Mouse (Mus musculus): ENCODE results near the gene Dlgap4. TPM values are rescaled to one million over a fixed set of nuclear protein-coding genes. Genes with fewer than 3 reads are reported as not detected.
A peak's percentile ranks its signal among the peaks of the same experiment; 100 is the strongest.

Dlgap4 gene
- total RNA-seq, 2 experiments from 2014 or later: 43.5 to 55.3 TPM

DNA sequence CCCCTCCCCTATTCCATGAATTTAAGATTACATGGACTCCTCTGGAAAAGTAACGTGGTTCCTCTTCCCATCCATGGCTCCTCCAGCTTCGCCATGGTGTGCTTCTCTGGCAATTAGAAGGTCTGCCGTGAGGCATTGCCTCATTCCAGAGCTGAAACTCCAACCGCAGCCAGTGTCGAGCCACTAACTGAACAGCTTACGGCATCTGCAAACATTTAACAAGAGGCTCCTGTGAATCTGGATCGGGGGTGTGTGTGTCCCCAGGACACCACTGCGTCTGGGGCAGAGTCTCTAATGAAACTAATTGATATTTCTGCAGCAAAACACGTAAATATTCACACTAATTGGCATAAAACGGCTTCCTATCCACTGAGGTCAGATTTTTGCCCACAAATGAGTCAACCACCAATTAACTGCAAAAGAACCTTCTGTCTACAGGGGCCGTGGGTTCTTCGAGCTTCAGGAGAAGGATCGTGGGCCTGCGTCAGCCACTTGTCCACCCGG is 18.5 kb upstream of the Dlgap4 start:
- intact Hi-C loops (cut with DNase I): no loop called here
- H3K27ac ChIP-seq: no peak overlapping the region
- TF ChIP-seq CTCF (IDR thresholded peaks at IDR 0.05): no peak
- no peak overlapping the region for H3K4me3 ChIP-seq
- no peak for DNase-seq

GRCm38 (mm10) chr2:156602581-156602980 is 10.9 kb upstream of the Dlgap4 start:
- Histone ChIP-seq H3K4me3 (no peak overlapping the region), H3K27ac (no peak overlapping the region)
- intact Hi-C loops (cut with DNase I): no loop called here
- no peak for DNase-seq
- no peak for TF ChIP-seq CTCF (IDR thresholded peaks at IDR 0.05)

DNA sequence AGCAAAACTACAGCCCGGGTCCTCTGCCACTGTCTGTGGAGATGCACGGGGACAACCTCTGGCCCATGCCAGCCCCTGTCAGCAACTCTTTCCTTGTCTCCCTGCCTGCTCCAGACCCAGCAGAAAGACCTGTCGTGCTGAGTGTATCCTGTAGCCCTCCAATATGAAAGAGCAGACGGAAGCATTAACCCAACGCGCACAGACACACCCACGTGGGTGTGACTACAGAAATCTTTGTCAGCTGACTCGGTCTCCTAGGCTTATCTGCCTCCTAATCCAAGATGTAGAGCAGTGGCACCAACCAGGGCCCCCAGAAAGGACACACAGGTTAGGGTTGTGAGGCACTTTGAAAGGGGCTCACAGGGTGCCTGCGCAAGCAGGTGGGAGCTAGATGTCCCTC is 9.8 kb upstream of the Dlgap4 start:
- no peak for DNase-seq
- Histone ChIP-seq H3K27ac (no peak overlapping the region), H3K4me3 (no peak overlapping the region)
- intact Hi-C loops (cut with DNase I): no loop called here
- no peak for TF ChIP-seq CTCF (IDR thresholded peaks at IDR 0.05)

GRCm38 (mm10) chr2:156605144-156605543 is 8.4 kb upstream of the Dlgap4 start:
- TF ChIP-seq CTCF (IDR thresholded peaks at IDR 0.05): no peak
- Histone ChIP-seq H3K27ac (no peak overlapping the region), H3K4me3 (no peak overlapping the region)
- no peak for DNase-seq
- intact Hi-C loops (cut with DNase I): no loop called here

DNA sequence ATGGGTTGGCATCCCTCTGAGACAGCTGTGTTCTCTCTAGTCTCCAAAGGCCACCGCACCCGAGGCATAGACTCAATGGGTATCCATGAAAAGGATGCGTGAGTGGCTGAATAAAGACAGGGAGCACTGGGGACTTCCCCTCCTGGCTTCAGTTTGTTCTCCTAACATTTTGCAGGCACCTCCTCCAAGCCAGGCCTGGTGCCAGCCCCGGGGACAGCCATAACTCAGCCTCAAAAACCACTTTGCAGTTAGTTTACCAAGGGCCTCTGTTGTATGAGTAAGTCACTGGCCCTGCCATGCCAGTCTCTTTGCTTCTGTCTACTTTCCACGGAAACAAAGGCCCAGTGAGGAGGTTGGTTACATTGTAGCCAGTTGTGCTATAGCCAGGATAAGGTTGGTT is 7.5 kb upstream of the Dlgap4 start:
- Histone ChIP-seq H3K4me3 (no peak overlapping the region), H3K27ac (no peak overlapping the region)
- no peak for DNase-seq
- no peak for TF ChIP-seq CTCF (IDR thresholded peaks at IDR 0.05)
- intact Hi-C loops (cut with DNase I): no loop called here

GRCm38 (mm10) chr2:156613081-156613540 is 394 bp upstream of the Dlgap4 start:
- peak; percentile 59 for TF ChIP-seq CTCF (IDR thresholded peaks at IDR 0.05)
- no peak overlapping the region for H3K27ac ChIP-seq
- intact Hi-C loops (cut with DNase I): loop anchor here (1.0 kb wide), 1 partner anchor 92 kb away; no protein-coding TSS in a partner anchor
- DNase-seq: peak; percentile 70
- H3K4me3 ChIP-seq: peak overlapping the region; percentile 81

DNA sequence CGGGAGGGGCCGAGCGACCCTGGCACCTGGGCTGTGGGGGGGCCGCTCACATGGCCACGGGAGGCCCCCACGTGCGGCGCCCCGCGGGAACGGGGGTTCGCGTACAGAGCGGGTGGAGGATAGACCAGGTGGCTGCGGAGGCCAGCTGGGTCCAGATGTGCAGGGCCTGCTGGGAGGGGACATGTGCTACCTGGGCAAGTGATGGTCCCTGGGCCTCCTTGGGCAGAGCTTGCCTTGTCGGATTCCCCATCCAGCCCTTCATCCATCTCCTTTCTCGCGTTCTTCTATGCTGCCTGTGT is 702 bp downstream of the Dlgap4 start:
- Histone ChIP-seq H3K4me3 (peak overlapping the region; percentile 81), H3K27ac (no peak overlapping the region)
- intact Hi-C loops (cut with DNase I): no loop called here
- no peak for DNase-seq
- no peak for TF ChIP-seq CTCF (IDR thresholded peaks at IDR 0.05)

GRCm38 (mm10) chr2:156614661-156615654 is 1.5 kb downstream of the Dlgap4 start:
- TF ChIP-seq CTCF (IDR thresholded peaks at IDR 0.05): no peak
- H3K27ac ChIP-seq: no peak overlapping the region
- intact Hi-C loops (cut with DNase I): no loop called here
- no peak for DNase-seq
- peak overlapping the region; percentile 18 for H3K4me3 ChIP-seq

DNA sequence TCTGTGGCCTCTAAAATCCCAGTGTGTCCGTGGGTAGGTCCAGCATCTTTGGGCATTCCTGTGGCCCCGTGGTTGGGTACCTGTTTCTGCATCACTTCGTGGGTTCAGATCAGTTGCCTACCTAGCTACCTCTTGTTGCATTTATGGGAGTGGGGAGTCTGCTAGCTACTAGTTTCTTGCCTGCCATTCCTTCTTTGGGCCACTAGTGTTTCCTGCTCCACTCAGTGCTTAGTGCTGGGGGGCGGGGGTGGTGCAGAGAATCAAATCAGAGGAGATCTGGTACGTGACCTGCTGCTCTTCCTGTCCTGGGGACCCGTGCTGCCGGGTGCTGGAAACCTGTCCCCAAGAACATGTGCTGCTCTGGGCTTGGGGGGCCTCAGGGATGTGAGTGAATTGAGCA is 3.0 kb downstream of the Dlgap4 start:
- TF ChIP-seq CTCF (IDR thresholded peaks at IDR 0.05): no peak
- no peak for DNase-seq
- Histone ChIP-seq H3K27ac (no peak overlapping the region), H3K4me3 (no peak overlapping the region)
- intact Hi-C loops (cut with DNase I): no loop called here

DNA sequence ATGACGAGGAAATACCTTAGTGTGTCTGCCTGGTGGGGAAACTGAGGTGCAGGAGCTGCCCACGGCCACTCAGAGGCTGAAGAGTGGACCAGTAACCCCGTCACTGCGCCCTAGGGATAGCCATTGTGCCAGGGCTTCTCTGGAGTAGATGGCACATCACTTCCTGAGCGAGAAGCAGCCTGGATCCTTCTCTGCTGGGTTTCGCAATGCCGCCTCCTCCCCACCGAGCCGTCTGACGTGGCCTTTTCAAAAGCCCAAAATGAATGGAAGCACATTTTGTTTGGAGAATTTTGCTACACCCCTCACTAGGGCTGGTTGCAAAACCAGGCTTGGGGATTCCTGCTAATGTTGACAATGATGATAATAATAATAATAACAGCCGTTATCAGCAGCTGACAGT is 4.0 kb downstream of the Dlgap4 start:
- Histone ChIP-seq H3K27ac (no peak overlapping the region), H3K4me3 (peak overlapping the region; percentile 34; the same call in 1 of the 2 replicates)
- intact Hi-C loops (cut with DNase I): no loop called here
- DNase-seq: peak; percentile 68
- TF ChIP-seq CTCF (IDR thresholded peaks at IDR 0.05): no peak

GRCm38 (mm10) chr2:156620874-156621273 is 7.4 kb downstream of the Dlgap4 start:
- no peak for TF ChIP-seq CTCF (IDR thresholded peaks at IDR 0.05)
- intact Hi-C loops (cut with DNase I): no loop called here
- no peak for DNase-seq
- no peak overlapping the region for H3K27ac ChIP-seq
- H3K4me3 ChIP-seq: no peak overlapping the region

GRCm38 (mm10) chr2:156621449-156621848 is 7.9 kb downstream of the Dlgap4 start:
- intact Hi-C loops (cut with DNase I): no loop called here
- Histone ChIP-seq H3K27ac (no peak overlapping the region), H3K4me3 (no peak overlapping the region)
- peak; percentile 66 for DNase-seq
- TF ChIP-seq CTCF (IDR thresholded peaks at IDR 0.05): no peak

GRCm38 (mm10) chr2:156622192-156622591 is 8.7 kb downstream of the Dlgap4 start:
- H3K4me3 ChIP-seq: no peak overlapping the region
- TF ChIP-seq CTCF (IDR thresholded peaks at IDR 0.05): no peak
- no peak for DNase-seq
- intact Hi-C loops (cut with DNase I): no loop called here
- no peak overlapping the region for H3K27ac ChIP-seq
